Mouse (Mus musculus) cerebellum, postnatal 25 days (tissue): Measurements from ENCODE around the gene Rcc1l.

ENCODE experiments used
- DNase-seq, 2 experiments: peaks; one replicate each; pipeline ENCODE4 v3.0.0; 2021; ENCODE audit warnings: mixed read lengths in 2 of 2

The Rcc1l gene

GRCm38 (mm10) chr5:134114981-134115380 lies 61.6 kb downstream of the Rcc1l start:
- no peak for DNase-seq

DNA sequence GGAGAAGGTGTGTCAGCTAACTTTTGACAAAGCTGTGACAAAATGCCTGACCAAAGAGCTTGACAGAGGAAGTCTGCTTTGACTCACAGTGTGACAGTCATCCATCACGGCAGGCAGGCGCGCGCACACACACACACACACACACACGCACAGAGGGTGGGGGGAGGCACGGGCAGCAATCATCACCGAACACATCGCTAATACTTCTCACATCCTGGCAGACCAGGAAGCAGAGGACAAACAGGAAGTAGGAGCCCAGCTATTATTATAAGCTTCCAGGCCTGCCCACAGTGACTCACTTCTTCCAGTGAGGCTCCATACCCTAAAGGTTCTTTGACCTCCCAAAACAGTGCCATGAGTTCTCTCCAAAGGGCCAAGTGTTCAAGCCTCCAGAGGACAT lies 70.7 kb downstream of the Rcc1l start:
- DNase-seq: no peak

GRCm38 (mm10) chr5:134102720-134103119 lies 73.9 kb downstream of the Rcc1l start:
- no peak for DNase-seq

DNA sequence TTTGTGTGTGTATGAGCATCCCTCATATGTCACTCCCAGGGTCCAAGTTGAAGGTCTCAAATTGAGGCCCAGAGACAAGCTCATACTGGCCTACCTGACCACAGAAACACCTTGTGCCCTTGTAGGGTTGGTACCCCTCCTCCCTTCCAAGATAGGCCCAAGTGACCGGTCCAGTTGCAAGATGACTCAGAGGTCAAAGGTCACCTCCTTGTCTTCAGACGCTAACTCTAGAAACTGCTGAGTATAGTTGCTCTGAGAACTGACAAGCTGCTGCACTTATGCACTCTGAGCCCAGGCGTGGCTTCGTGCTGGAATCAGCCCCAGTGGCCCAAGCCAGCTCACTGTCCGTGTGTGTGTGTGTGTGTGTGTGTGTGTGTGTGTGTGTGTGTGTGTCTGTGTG lies 74.7 kb downstream of the Rcc1l start:
- DNase-seq: peak in 1 of 2 experiments; percentile 26

DNA sequence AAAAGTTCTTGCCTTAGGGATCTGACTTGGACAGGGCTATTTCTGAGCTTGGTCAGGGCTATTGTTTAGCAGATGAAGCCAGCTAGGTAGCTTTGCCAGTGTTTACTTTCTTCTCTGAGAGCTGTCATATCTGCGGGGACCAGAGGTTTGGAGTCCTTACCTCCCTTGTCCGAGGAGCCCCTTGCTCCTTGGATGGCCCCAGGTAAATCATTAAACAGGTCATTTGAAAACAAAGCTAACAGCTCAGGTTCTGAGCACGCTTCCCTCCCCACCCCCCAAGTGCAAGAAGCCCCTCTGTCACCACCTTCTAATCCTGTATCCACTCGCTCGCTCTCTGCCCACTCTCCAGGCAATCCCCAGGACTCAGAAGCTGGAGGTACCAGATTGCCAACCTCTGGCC lies 75.3 kb downstream of the Rcc1l start:
- no peak for DNase-seq

DNA sequence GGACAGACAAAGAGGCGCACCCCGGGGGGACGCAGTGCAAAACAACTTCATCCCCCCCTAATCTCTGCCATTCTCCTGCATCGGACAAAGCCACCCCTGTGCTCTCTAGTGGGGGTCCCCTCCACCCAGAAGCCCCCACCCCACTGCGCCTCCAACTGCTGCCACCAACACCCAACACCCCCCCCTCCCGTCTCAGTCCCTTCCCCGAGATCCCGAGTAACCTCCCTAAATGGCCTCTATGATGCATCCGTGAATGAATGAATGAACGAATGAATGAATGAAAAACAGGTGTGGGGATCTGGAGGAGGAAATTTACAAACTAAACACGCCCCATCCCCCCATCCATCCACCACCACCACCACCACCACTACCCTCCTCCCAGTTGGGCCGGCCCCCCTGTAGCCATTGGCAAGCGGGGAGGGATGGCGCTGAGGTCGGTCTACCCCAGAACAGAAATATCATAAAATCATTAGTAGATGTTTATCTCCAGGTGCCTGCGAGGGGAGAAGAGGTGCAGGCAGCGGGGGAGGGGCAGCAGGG lies 76.3 kb downstream of the Rcc1l start:
- peak in 1 of 2 experiments; percentile 52 for DNase-seq

- peak; percentile 94 to 97 for DNase-seq
These were observed 76.9 kb downstream of the Rcc1l start, which contains the start of gene Castor2 for GRCm38 (mm10) chr5:134099496-134100211. Gene Castor2, plus strand, starts transcription at chr5:134099711.

GRCm38 (mm10) chr5:134098976-134099375 lies 77.6 kb downstream of the Rcc1l start:
- DNase-seq: peak in 1 of 2 experiments; percentile 56

- no peak for DNase-seq
These were observed 78.2 kb downstream of the Rcc1l start for GRCm38 (mm10) chr5:134098341-134098902.
